18 mouse cellular contexts compared by ENCODE assay signal in the genomic region with DNA sequence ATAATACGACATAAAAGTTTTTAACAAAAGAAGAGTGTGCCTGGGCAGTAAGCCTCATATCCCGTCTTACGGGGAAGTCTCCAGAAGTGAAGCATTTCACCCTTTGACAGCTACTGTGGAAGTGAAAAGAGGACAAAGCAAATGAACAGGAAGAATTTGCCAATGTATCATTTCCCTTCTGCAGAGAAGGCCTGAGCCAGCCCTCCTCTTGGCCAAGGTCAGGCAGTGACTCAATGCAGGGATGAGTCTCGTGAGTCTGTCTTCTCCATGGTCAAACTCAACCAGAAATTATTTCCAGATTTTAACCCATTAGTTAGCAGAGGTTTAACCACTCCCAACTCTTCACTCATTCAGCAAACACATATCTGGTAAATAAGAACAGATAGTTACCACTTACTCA. TPM values are rescaled to one million over a fixed set of nuclear protein-coding genes. Genes with fewer than 3 reads are reported as not detected.
DNase-seq lines count a peak whose midpoint lies in the region; ATAC-seq lines count a peak whose summit lies in the region.
"Had no signal": no experiment of that assay in that cellular context is flagged by ENCODE, and none has a peak within 500 bp of the region (broad histone marks: within the 10 kb centered on the region; RNA-seq: fewer than 3 reads in every experiment).

No protein-coding gene starts in this region.

- DNase-seq in 3T3-L1 (ENCODE audit: low read depth, low spot score) (peak; percentile 55), NIH3T3 (ENCODE audit: low read depth) (peak; percentile 66)
- peak; percentile 44 for DNase-seq in adrenal gland, postnatal 25 days
- DNase-seq in layer of hippocampus, postnatal 10 days (ENCODE audit: low spot score in 2 of 2): no peak
- no peak for DNase-seq in layer of hippocampus, adult 11-12 months (ENCODE audit: low spot score)
- DNase-seq: cerebellum, adult 9-10 months; gastrocnemius, postnatal 10 days; heart, postnatal 14 days; kidney, postnatal 36 days; left cerebral cortex, postnatal 4 days had no signal

- peak; percentile 71 for ATAC-seq in megakaryocyte, adult 5-6 weeks (ENCODE audit: poor library complexity, severe bottlenecking)
- no peak for ATAC-seq in megakaryocyte-erythroid progenitor cell, adult 5-6 weeks (replicated peaks; ENCODE audit: low FRiP score, low TSS enrichment, poor library complexity, severe bottlenecking)
- ATAC-seq: forebrain, embryonic 14.5 days; hindbrain, postnatal 0 days; intestine, embryonic 16.5 days; midbrain, embryonic 16.5 days had no signal

RNA-seq across cellular contexts. Expression of a gene that starts 11.6 kb away (rescaled TPM):
- 0.67 TPM in 1 of 2 replicates, not detected in the other for total RNA-seq in adrenal gland, postnatal 25 days (2021)
- 45.4 and 58.9 TPM in 2 replicates for total RNA-seq in megakaryocyte, adult 5-6 weeks (2015)
- 26.0 and 31.5 TPM in 2 replicates for total RNA-seq in megakaryocyte, adult 5-6 weeks (2017)
- total RNA-seq in megakaryocyte-erythroid progenitor cell, adult 5-6 weeks (2014; fragmentation: Nextera tagmentation): not detected in 2 replicates
- 0.99 TPM in 1 of 2 replicates, not detected in the other for total RNA-seq in megakaryocyte-erythroid progenitor cell, adult 5-6 weeks (2017)
- not detected for total RNA-seq in layer of hippocampus, postnatal 10 days (2021)
- total RNA-seq: hindbrain, postnatal 0 days had no signal

RNA-seq across cellular contexts. Expression of a gene that starts 14.6 kb away (rescaled TPM):
- not detected in 2 replicates for total RNA-seq in adrenal gland, postnatal 25 days (2021)
- total RNA-seq in megakaryocyte, adult 5-6 weeks (2015): not detected in 2 replicates
- not detected in 2 replicates for total RNA-seq in megakaryocyte, adult 5-6 weeks (2017)
- total RNA-seq in megakaryocyte-erythroid progenitor cell, adult 5-6 weeks (2014; fragmentation: Nextera tagmentation): not detected in 2 replicates
- total RNA-seq in megakaryocyte-erythroid progenitor cell, adult 5-6 weeks (2017): not detected in 2 replicates
- not detected for total RNA-seq in layer of hippocampus, postnatal 10 days (2021)
- total RNA-seq: gastrocnemius, postnatal 10 days; heart, adult 18-20 months; heart, postnatal 14 days; hindbrain, postnatal 0 days; left cerebral cortex, adult 18-20 months; left cerebral cortex, postnatal 4 days had no signal

RNA-seq across cellular contexts. Expression of a gene that starts 21.7 kb away (rescaled TPM):
- 0.43 and 1.2 TPM in 2 replicates for total RNA-seq in adrenal gland, postnatal 25 days (2021)
- 0.74 TPM in 1 of 2 replicates, not detected in the other for total RNA-seq in megakaryocyte, adult 5-6 weeks (2015)
- total RNA-seq in megakaryocyte, adult 5-6 weeks (2017): not detected in 2 replicates
- not detected in 2 replicates for total RNA-seq in megakaryocyte-erythroid progenitor cell, adult 5-6 weeks (2014; fragmentation: Nextera tagmentation)
- not detected in 2 replicates for total RNA-seq in megakaryocyte-erythroid progenitor cell, adult 5-6 weeks (2017)
- under 1 TPM in 1 of 2 experiments, not detected in 1; 0.64 TPM for total RNA-seq in layer of hippocampus, postnatal 10 days (2021)
- total RNA-seq: left cerebral cortex, adult 18-20 months; left cerebral cortex, postnatal 4 days had no signal

RNA-seq across cellular contexts. Expression of a gene that starts 33.9 kb away (rescaled TPM):
- total RNA-seq in adrenal gland, postnatal 25 days (2021): 1.3 and 5.0 TPM in 2 replicates
- not detected in 2 replicates for total RNA-seq in megakaryocyte, adult 5-6 weeks (2015)
- total RNA-seq in megakaryocyte, adult 5-6 weeks (2017): not detected in 2 replicates
- not detected in 2 replicates for total RNA-seq in megakaryocyte-erythroid progenitor cell, adult 5-6 weeks (2014; fragmentation: Nextera tagmentation)
- total RNA-seq in megakaryocyte-erythroid progenitor cell, adult 5-6 weeks (2017): not detected in 2 replicates
- under 1 TPM; 0.42 to 0.69 TPM for total RNA-seq in layer of hippocampus, postnatal 10 days (2021)
- total RNA-seq: left cerebral cortex, adult 18-20 months; left cerebral cortex, postnatal 4 days had no signal

RNA-seq across cellular contexts. Expression of a gene that starts 55.5 kb away (rescaled TPM):
- 1.6 and 1.9 TPM in 2 replicates for total RNA-seq in adrenal gland, postnatal 25 days (2021)
- not detected in 2 replicates for total RNA-seq in megakaryocyte, adult 5-6 weeks (2015)
- total RNA-seq in megakaryocyte, adult 5-6 weeks (2017): not detected in 2 replicates
- total RNA-seq in megakaryocyte-erythroid progenitor cell, adult 5-6 weeks (2014; fragmentation: Nextera tagmentation): not detected in 2 replicates
- total RNA-seq in megakaryocyte-erythroid progenitor cell, adult 5-6 weeks (2017): not detected in 2 replicates
- total RNA-seq in layer of hippocampus, postnatal 10 days (2021): 10 to 100 TPM; 61.5 to 63.3 TPM
- total RNA-seq: heart, adult 18-20 months; heart, postnatal 14 days had no signal

Comparison
In these comparisons a context has a peak if more than half of its experiments do, and no peak if none do; other contexts are left out.
1. DNase-seq: peak in 3T3-L1 (single experiment), NIH3T3 (single experiment) and adrenal gland, postnatal 25 days (single experiment); none in layer of hippocampus, postnatal 10 days (0 of 2) and layer of hippocampus, adult 11-12 months (single experiment).
2. RNA of a gene that starts 11.6 kb away (total RNA-seq): 26.0 to 58.9 TPM in megakaryocyte, adult 5-6 weeks; 0.67 TPM in adrenal gland, postnatal 25 days, not detected in layer of hippocampus, postnatal 10 days and 0.99 TPM in megakaryocyte-erythroid progenitor cell, adult 5-6 weeks; every median in the first group is over 10 times any median in the second.